Mouse (Mus musculus) myocyte (in vitro differentiated cells): ENCODE data around the gene E130208F15Rik. TPM values are rescaled to one million over a fixed set of nuclear protein-coding genes. Genes with fewer than 3 reads are reported as not detected.

Source experiments
- H3K27me3 ChIP-seq: one replicate; pipeline ENCODE4 v1.6.1; 2011; ENCODE audit not compliant: control insufficient read depth, insufficient read depth, insufficient read length
- H3K36me3 ChIP-seq: one replicate; pipeline ENCODE4 v1.6.1; 2011; ENCODE audit not compliant: control insufficient read depth, insufficient read depth
- H3K4me2 ChIP-seq: one replicate; pipeline ENCODE4 v1.6.1; 2011; ENCODE audit warnings: low read depth, control low read depth
- H3K4me3 ChIP-seq: one replicate; pipeline ENCODE4 v1.5.1; 2011; ENCODE audit warnings: mild to moderate bottlenecking, control low read depth, moderate library complexity
- H3K79me2 ChIP-seq: one replicate; pipeline ENCODE4 v1.6.1; 2011; ENCODE audit not compliant: control insufficient read depth, insufficient read depth
- H3ac ChIP-seq: one replicate; pipeline ENCODE4 v1.6.1; 2011; ENCODE audit not compliant: control insufficient read depth, insufficient read length
- CEBPB ChIP-seq: IDR thresholded peaks from 2 replicates; pipeline ENCODE4 v1.6.1; 2011; ENCODE audit warnings: mild to moderate bottlenecking, moderate library complexity; ENCODE audit not compliant: poor library complexity, insufficient read depth, severe bottlenecking
- E2F4 ChIP-seq: IDR thresholded peaks from one replicate; pipeline ENCODE4 v1.6.1; 2011; ENCODE audit warnings: mild to moderate bottlenecking, control low read depth, moderate library complexity; ENCODE audit not compliant: insufficient read depth
- MAX ChIP-seq: IDR thresholded peaks from one replicate; pipeline ENCODE4 v1.6.1; 2011; ENCODE audit warnings: low read depth, mild to moderate bottlenecking, control low read depth
- MYOD1 ChIP-seq, 3 experiments: IDR thresholded peaks; one replicate each; pipeline ENCODE4 v1.6.1; 2011; ENCODE audit warnings: control low read depth in 2 of 3, low read depth in 2 of 3, mild to moderate bottlenecking in 2 of 3, moderate library complexity in 1 of 3; ENCODE audit not compliant: insufficient read length in 2 of 3, control insufficient read depth in 1 of 3
- MYOG ChIP-seq, 3 experiments: IDR thresholded peaks; one replicate each; pipeline ENCODE4 v1.6.1; 2011; ENCODE audit warnings: control low read depth in 2 of 3, low read depth in 2 of 3, mild to moderate bottlenecking in 2 of 3; ENCODE audit not compliant: insufficient read length in 2 of 3, control insufficient read depth in 1 of 3, insufficient read depth in 1 of 3
- POLR2A ChIP-seq: IDR thresholded peaks from one replicate; pipeline ENCODE4 v1.6.1; 2011; ENCODE audit warnings: low read depth, mild to moderate bottlenecking, control low read depth, moderate library complexity; ENCODE audit not compliant: insufficient read length
- POLR2AphosphoS2 ChIP-seq: IDR thresholded peaks from one replicate; pipeline ENCODE4 v1.6.1; 2011; ENCODE audit warnings: low read depth, control low read depth; ENCODE audit not compliant: insufficient read length
- REST ChIP-seq: IDR thresholded peaks from one replicate; pipeline ENCODE4 v1.6.1; 2011; ENCODE audit warnings: mild to moderate bottlenecking, control low read depth, moderate library complexity; ENCODE audit not compliant: insufficient read depth, insufficient read length
- SRF ChIP-seq: IDR thresholded peaks from one replicate; pipeline ENCODE4 v1.6.1; 2011; ENCODE audit warnings: low read depth; ENCODE audit not compliant: control insufficient read depth, insufficient read length
- TCF12 ChIP-seq: IDR thresholded peaks from one replicate; pipeline ENCODE4 v1.6.1; 2011; ENCODE audit warnings: mild to moderate bottlenecking, control low read depth; ENCODE audit not compliant: poor library complexity, insufficient read depth, severe bottlenecking
- TCF3 ChIP-seq: IDR thresholded peaks from one replicate; pipeline ENCODE4 v1.6.1; 2011; ENCODE audit warnings: low read depth, control low read depth; ENCODE audit not compliant: insufficient read length
- USF1 ChIP-seq: IDR thresholded peaks from one replicate; pipeline ENCODE4 v1.6.1; 2011; ENCODE audit warnings: low read depth, mild to moderate bottlenecking, control low read depth, moderate library complexity
- polyA plus RNA-seq: library from polyadenylated mRNA; unstranded; fragments of >200 nt; fragmentation: generic; extraction: Trizol; gene quantifications from one replicate; pipeline ENCODE4 v1.2.1, GENCODE M21; 2012; ENCODE audit warnings: missing spikeins

E130208F15Rik gene
- polyA plus RNA-seq, 1 experiment: 4.0 TPM

DNA sequence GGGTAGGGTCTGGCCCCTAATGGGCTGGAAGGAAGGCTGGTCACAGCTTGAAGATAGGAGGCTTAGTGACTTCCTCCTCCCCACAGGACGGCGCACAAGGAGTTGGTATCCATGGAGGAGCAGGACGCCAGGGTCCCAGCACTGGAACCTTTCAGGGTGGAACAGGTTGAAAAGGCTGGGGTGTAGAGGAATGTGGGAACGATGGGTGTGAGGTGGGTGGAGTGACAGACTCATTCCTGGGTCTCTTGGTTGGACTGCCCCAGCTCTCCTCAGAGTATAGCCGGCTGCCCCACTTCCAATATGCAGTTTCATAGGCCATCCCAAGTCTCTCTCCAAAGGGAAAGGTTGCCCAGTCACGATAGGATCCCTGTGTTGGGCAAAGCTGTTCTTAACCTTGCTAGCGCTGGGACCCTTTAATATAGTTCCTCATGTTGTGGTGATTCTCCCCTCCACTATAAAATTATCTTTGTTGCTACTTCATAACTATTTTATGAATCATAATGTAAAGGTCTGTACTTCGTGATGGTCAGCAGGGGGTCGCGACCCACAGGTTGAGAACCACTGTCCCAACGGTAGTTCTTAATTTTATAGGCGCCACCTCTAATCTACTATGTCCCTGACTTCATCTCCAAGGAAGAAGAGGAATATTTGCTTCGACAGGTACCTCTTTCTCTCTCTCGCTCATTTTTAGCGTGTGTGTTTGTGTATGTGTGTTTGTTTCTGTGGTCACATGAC is 12.0 kb upstream of the E130208F15Rik start:
- TF ChIP-seq POLR2AphosphoS2 (no peak), TCF12 (no peak), MAX (no peak), USF1 (no peak), TCF3 (no peak), MYOG (IDR thresholded peaks at IDR 0.05; ENCODE audit: control insufficient read depth in 1 of 3, insufficient read depth in 1 of 3, insufficient read length in 2 of 3, low read depth in 2 of 3) (no peak), REST (no peak), MYOD1 (IDR thresholded peaks at IDR 0.05; ENCODE audit: control insufficient read depth in 1 of 3, insufficient read length in 2 of 3, low read depth in 2 of 3) (no peak), E2F4 (no peak), CEBPB (no peak), POLR2A (no peak), SRF (no peak)
- Histone ChIP-seq H3K36me3 (no peaks in the 10 kb centered on the region), H3K4me3 (peak overlapping the region; percentile 59), H3K4me2 (peak overlapping the region; percentile 83), H3K79me2 (no peaks in the 10 kb centered on the region), H3K27me3 (no peaks in the 10 kb centered on the region), H3ac (no peak overlapping the region)

DNA sequence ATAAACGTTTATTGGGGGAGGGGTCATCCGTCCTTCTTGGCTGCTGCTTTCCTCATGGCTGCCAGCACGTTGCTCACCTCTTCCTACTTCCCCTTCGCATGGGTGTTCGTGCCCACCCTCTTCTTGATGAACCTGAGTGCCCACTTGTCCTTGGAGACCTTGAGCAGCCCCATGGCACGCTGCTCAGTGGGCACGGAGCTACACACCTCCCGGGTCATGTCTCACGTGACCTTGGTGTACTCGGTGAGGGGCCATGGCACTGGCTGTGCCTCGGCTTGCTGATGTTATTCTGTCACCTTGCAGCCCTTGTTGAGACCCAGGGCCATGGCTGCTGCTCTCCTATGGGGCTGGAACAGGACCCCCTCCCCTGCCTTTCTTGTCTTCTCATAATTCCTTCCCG is 11.4 kb upstream of the E130208F15Rik start:
- Histone ChIP-seq H3K36me3 (no peaks in the 10 kb centered on the region), H3ac (no peak overlapping the region), H3K79me2 (no peaks in the 10 kb centered on the region), H3K4me2 (no peak overlapping the region), H3K4me3 (no peak overlapping the region), H3K27me3 (no peaks in the 10 kb centered on the region)
- no peak for TF ChIP-seq REST

GRCm38 (mm10) chr7:30313666-30314320 is 7.7 kb upstream of the E130208F15Rik start:
- Histone ChIP-seq H3K79me2 (no peaks in the 10 kb centered on the region), H3K4me2 (no peak overlapping the region), H3K4me3 (no peak overlapping the region), H3K27me3 (no peaks in the 10 kb centered on the region), H3K36me3 (no peaks in the 10 kb centered on the region), H3ac (no peak overlapping the region)
- TF ChIP-seq POLR2AphosphoS2 (peak; percentile 46), MYOG (IDR thresholded peaks at IDR 0.05; ENCODE audit: control insufficient read depth in 1 of 3, insufficient read depth in 1 of 3, insufficient read length in 2 of 3, low read depth in 2 of 3) (peak in 1 of 3 experiments; percentile 16), POLR2A (no peak)

GRCm38 (mm10) chr7:30314721-30315155 is 6.8 kb upstream of the E130208F15Rik start, which contains the start of gene Syne4:
TSS of gene Syne4 (plus strand) at chr7:30314807.
- H3K79me2 ChIP-seq: no peaks in the 10 kb centered on the region
- H3K4me2 ChIP-seq: no peak within 1 kb of the TSS
- H3ac ChIP-seq: no peak within 1 kb of the TSS
- no peak for TF ChIP-seq MYOG (IDR thresholded peaks at IDR 0.05; ENCODE audit: control insufficient read depth in 1 of 3, insufficient read depth in 1 of 3, insufficient read length in 2 of 3, low read depth in 2 of 3)
- no peak for TF ChIP-seq REST
- TF ChIP-seq POLR2AphosphoS2: no peak
- no peak for TF ChIP-seq SRF
- TF ChIP-seq TCF12: no peak
- TF ChIP-seq TCF3: no peak
- no peaks in the 10 kb centered on the region for H3K36me3 ChIP-seq
- no peaks in the 10 kb centered on the region for H3K27me3 ChIP-seq
- H3K4me3 ChIP-seq: no peak within 1 kb of the TSS

GRCm38 (mm10) chr7:30315559-30316529 is 5.7 kb upstream of the E130208F15Rik start:
- Histone ChIP-seq H3K36me3 (no peaks in the 10 kb centered on the region), H3ac (no peak overlapping the region), H3K27me3 (no peaks in the 10 kb centered on the region), H3K4me3 (no peak overlapping the region), H3K79me2 (no peaks in the 10 kb centered on the region), H3K4me2 (no peak overlapping the region)
- TF ChIP-seq MYOG (IDR thresholded peaks at IDR 0.05; ENCODE audit: control insufficient read depth in 1 of 3, insufficient read depth in 1 of 3, insufficient read length in 2 of 3, low read depth in 2 of 3) (no peak), USF1 (no peak), TCF12 (no peak), POLR2A (no peak), POLR2AphosphoS2 (no peak), CEBPB (no peak), MYOD1 (IDR thresholded peaks at IDR 0.05; ENCODE audit: control insufficient read depth in 1 of 3, insufficient read length in 2 of 3, low read depth in 2 of 3) (no peak), SRF (no peak), E2F4 (no peak), TCF3 (no peak), MAX (no peak), REST (no peak)
